Mouse (Mus musculus) hindbrain, embryonic 16.5 days (tissue): ENCODE measurements at regions not wholly inside any gene's neighbourhood (a gene's known extent, or its start where the extent isn't known, plus 50 kb on each side); places are given as distances from the start of the nearest gene placed in this dataset.
A peak's percentile ranks its signal among the peaks of the same experiment; 100 is the strongest.

Experiments used
- ATAC-seq: fragments of 200-750 bp; cut with Nextera tagmentation; 2 replicates; pipeline ENCODE4 v1.8.0; 2017; ENCODE audit warnings: moderate TSS enrichment, moderate library complexity
- H3K27ac ChIP-seq: fragments of 300-500 bp; sonication (generic); 2 replicates; pipeline ENCODE4 v1.5.1; 2014; ENCODE audit warnings: low read depth, mild to moderate bottlenecking, control low read depth, low read length, moderate library complexity
- H3K27me3 ChIP-seq: fragments of 300-500 bp; sonication (generic); replicated peaks from 2 replicates; pipeline ENCODE4 v1.6.1; 2014; ENCODE audit warnings: low read length; ENCODE audit not compliant: control insufficient read depth, insufficient read depth
- H3K36me3 ChIP-seq: fragments of 300-500 bp; sonication (generic); 2 replicates; pipeline ENCODE4 v1.6.1; 2014; ENCODE audit warnings: mild to moderate bottlenecking, low read length, moderate library complexity, mixed read lengths; ENCODE audit not compliant: control insufficient read depth, insufficient read depth
- H3K4me1 ChIP-seq: fragments of 300-500 bp; sonication (generic); 2 replicates; pipeline ENCODE4 v1.6.1; 2014; ENCODE audit warnings: low read depth, low read length; ENCODE audit not compliant: control insufficient read depth, insufficient read depth
- H3K4me2 ChIP-seq: fragments of 300-500 bp; sonication (generic); 2 replicates; pipeline ENCODE4 v1.6.1; 2014; ENCODE audit warnings: mild to moderate bottlenecking, low read length, control low read depth, moderate library complexity
- H3K4me3 ChIP-seq: fragments of 300-500 bp; sonication (generic); 2 replicates; pipeline ENCODE4 v1.5.1; 2014; ENCODE audit warnings: mild to moderate bottlenecking, low read length, control low read depth, moderate library complexity
- H3K9ac ChIP-seq: fragments of 300-500 bp; sonication (generic); 2 replicates; pipeline ENCODE4 v1.6.1; 2014; ENCODE audit warnings: low read depth, mild to moderate bottlenecking, control low read depth, low read length, moderate library complexity
- H3K9me3 ChIP-seq: fragments of 300-500 bp; sonication (generic); 2 replicates; pipeline ENCODE4 v1.6.1; 2014; ENCODE audit warnings: mild to moderate bottlenecking, low read length, moderate library complexity; ENCODE audit not compliant: control insufficient read depth
- WGBS: fragments of 180-500 bp; shearing (Covaris S2); extraction: QIAGEN DNeasy Blood & Tissue Kit; methylation state at CpG from one replicate; pipeline ENCODE4 v1.1.7; 2014; 5-methylcytosine and 5-hydroxymethylcytosine counted together

DNA sequence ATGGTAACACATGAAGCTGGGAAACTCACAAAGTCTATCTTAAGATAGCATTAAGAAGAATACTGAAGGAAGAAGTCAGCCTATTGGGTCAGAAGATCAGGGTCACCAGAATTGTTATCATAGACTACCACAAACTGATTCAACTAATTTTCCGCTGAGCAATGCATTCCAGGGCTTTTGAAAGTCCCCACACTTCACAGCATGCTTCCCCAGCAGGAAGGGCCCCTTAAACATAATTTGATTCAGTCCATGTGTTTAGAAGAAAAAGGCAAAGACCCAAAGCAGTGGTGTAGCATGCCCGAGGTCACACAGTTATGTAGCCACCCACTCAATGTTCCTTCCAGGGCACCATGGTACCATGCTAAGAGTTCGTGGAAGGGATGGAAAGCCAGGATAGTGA lies 315.3 kb downstream of the Sorl1 start:
- Histone ChIP-seq H3K27ac (no peak overlapping the region), H3K9ac (no peak overlapping the region), H3K36me3 (no peaks in the 10 kb centered on the region), H3K4me2 (no peak overlapping the region), H3K4me1 (peaks cover 13% of the 10 kb centered on the region), H3K27me3 (no peaks in the 10 kb centered on the region), H3K9me3 (no peaks in the 10 kb centered on the region), H3K4me3 (no peak overlapping the region)
- 45% methylated on average over 3 of the region's 3 CpGs for WGBS
- no peak for ATAC-seq

DNA sequence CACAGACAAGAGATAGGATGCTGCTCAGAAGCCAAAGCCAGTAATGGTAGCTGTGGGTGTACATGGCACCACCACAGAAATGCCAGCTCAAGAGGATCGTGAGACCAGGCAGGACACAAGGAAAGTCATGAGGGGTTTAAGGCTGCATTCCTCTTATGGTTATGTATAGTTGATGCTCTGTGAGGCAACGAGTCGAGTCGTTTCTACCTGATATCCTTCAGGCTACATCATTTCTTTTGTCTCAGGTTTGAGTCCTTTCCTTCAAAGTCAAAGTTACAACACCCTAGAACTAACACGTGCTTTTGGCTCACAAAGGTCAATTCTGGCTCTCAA lies 317.8 kb downstream of the Sorl1 start:
- no peak for ATAC-seq
- Histone ChIP-seq H3K27ac (no peak overlapping the region), H3K9ac (no peak overlapping the region), H3K4me3 (no peak overlapping the region), H3K9me3 (no peaks in the 10 kb centered on the region), H3K4me2 (no peak overlapping the region), H3K36me3 (no peaks in the 10 kb centered on the region), H3K27me3 (no peaks in the 10 kb centered on the region), H3K4me1 (peaks cover 13% of the 10 kb centered on the region)
- 92% methylated on average over 5 of the region's 5 CpGs for WGBS

DNA sequence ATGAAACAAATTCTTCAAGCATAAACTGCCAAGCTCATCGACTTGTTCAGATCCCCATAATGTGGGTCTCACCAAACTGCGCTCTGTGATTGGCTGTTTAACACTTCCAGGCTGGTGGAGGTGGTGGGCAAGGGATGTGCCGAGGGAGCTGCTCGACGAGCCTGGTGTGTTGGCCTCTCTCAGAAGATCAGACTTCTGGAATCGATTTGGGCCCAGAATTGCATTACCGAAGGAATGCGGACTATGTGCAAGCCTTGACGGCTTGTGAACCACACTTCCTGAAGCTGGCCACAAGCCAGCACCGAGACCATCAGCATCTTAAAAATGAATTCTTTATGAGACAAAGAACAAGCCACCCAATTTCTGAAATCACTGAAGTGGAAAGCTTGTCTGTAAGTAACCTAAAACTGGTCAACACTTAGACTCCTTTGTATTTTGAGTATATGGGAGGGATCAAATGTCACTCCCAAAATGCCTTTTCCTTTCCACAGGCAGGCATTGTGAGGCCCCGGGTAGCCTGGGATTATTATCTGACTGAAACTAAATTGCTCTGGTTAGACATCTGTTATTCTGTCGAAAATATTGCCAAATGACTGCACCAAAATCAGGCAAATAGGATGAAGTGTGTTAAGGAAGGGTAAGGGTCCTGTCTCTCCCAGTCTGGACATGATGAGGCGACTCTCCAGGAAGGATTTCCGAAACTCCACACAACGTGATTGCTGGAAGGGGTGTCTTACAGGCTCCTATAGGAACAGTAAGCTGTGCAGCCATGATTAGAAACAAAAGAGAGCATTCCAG lies 318.4 kb downstream of the Sorl1 start:
- Histone ChIP-seq H3K4me1 (peaks cover 13% of the 10 kb centered on the region), H3K9me3 (no peaks in the 10 kb centered on the region), H3K4me3 (no peak overlapping the region), H3K9ac (peak overlapping the region; percentile 33; the same call in 1 of the 2 replicates), H3K36me3 (no peaks in the 10 kb centered on the region), H3K27ac (peak overlapping the region; percentile 69), H3K27me3 (no peaks in the 10 kb centered on the region), H3K4me2 (peak overlapping the region; percentile 6; the same call in 1 of the 2 replicates)
- ATAC-seq: peak; percentile 20; the same call in 1 of the 2 replicates
- WGBS: 35% methylated on average over 15 of the region's 15 CpGs

DNA sequence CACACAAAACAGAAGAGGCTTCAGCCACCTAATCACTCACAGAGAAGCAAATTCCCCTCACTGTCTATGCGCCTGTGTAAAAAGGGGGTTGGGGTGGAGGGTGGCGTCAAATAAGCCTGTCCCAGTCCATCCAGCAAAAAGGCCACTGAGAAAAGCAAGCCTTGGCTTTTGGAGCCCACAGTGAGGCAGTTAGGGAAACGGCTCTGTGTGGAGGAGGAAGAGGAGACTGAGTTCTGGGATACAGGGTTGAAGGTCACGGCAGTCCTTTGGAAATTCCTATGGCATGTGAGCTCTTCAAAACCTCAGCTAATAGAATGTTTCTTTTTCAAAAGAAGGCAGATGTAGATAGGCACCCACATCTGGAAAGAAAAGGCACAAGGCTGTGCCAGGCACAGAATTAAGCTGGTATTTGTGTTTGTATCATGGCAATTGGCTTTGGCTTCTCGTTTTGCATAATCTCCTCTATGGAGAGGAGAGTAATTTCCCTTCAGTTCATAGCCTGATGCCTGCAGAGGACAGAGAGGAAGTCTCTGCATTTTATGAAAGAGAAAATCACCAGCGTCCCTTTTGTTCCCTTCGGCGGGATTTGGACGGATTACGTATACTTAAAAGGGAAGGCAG lies 319.3 kb downstream of the Sorl1 start:
- WGBS: 22% methylated on average over 10 of the region's 10 CpGs
- Histone ChIP-seq H3K4me3 (no peak overlapping the region), H3K36me3 (no peaks in the 10 kb centered on the region), H3K27me3 (no peaks in the 10 kb centered on the region), H3K4me1 (peaks cover 13% of the 10 kb centered on the region), H3K4me2 (no peak overlapping the region; the same call in 1 of the 2 replicates), H3K9ac (no peak overlapping the region), H3K27ac (peak overlapping the region; percentile 69), H3K9me3 (no peaks in the 10 kb centered on the region)
- ATAC-seq: no peak

DNA sequence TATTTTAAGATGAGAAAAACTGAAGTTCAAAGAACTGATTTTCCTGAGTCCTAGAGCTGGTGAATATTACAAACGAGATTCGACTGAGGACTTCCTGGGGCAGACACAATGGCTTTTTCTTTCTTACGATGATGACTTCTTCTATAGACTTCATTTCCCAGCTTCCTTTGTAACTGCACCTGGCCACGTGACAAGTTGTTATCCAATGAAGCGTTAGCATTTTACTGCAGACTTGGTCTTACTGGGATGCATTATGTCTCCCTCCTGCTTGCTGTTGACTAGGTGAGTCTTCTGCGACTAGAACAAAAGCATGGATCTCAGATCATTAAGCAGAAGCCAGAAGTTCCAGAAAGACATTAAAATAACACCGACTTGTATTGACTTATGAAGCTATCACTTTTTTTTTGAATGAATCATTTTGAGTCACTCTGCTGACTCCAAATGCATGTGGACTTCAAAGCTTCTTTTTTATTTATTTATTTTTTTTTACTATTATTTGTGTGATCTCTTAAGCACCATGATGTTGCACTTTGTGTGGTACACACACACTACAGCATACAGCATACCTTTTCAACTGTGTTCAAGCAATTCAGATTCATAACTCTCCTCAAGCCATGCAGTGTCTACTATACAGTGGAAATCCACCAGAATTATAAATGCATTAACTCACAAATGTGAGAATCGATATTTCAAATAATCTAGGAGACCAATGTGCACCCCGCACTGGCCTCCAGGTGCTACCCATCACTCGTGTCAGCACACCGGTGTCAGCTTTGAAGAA lies 320.2 kb downstream of the Sorl1 start:
- Histone ChIP-seq H3K27ac (peak overlapping the region; percentile 69), H3K9me3 (no peaks in the 10 kb centered on the region), H3K27me3 (no peaks in the 10 kb centered on the region), H3K36me3 (no peaks in the 10 kb centered on the region), H3K4me3 (no peak overlapping the region), H3K4me1 (peaks cover 13% of the 10 kb centered on the region), H3K9ac (no peak overlapping the region), H3K4me2 (no peak overlapping the region)
- ATAC-seq: peak; percentile 80
- 59% methylated on average over 11 of the region's 11 CpGs for WGBS

DNA sequence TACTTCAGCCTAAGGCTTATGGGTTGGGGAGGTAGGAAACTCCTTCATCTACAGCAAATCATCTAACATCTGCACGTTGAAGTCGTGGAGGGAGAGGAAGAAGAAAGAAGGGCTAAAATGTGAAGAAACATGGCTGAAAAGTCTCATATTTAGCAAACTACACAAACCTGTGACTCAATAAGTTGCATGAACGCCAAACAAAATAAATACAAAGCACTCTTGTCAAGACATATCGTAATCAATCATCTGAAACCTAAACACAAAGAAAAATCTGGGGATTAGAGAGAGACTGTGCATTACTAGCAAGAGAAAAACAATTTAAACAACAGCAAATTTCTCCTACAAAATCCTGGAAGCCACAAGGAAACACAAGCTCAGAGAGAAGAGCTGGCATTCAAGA lies 322.7 kb downstream of the Sorl1 start:
- Histone ChIP-seq H3K36me3 (no peaks in the 10 kb centered on the region), H3K27ac (no peak overlapping the region), H3K27me3 (no peaks in the 10 kb centered on the region), H3K4me3 (no peak overlapping the region), H3K4me2 (no peak overlapping the region), H3K9me3 (no peaks in the 10 kb centered on the region), H3K9ac (no peak overlapping the region), H3K4me1 (peaks cover 13% of the 10 kb centered on the region)
- WGBS: 90% methylated on average over 4 of the region's 4 CpGs
- ATAC-seq: no peak

DNA sequence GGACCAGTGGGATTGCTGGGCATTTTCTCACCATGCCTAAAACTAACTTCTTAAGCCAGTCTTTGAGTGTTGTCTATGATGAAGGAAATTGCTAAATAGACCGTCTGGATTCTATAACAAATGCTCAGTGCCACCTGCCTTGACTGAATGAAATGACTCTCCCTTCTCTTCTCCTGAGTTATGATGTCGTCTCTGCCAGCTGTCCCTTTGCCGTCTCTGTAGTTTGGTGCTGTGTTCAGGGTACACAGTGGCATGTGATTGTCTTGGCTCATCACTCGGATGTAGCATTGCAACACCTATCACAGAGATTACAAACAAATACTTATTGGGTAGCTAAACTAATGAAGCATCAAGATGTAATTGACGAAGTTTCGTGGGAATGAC lies 331.3 kb downstream of the Sorl1 start:
- ATAC-seq: no peak
- Histone ChIP-seq H3K27me3 (no peaks in the 10 kb centered on the region), H3K9ac (no peak overlapping the region), H3K4me3 (no peak overlapping the region), H3K4me2 (no peak overlapping the region), H3K9me3 (no peaks in the 10 kb centered on the region), H3K4me1 (no peaks in the 10 kb centered on the region; the same call in 1 of the 2 replicates), H3K36me3 (no peaks in the 10 kb centered on the region), H3K27ac (no peak overlapping the region)
- WGBS: 58% methylated on average over 6 of the region's 6 CpGs

DNA sequence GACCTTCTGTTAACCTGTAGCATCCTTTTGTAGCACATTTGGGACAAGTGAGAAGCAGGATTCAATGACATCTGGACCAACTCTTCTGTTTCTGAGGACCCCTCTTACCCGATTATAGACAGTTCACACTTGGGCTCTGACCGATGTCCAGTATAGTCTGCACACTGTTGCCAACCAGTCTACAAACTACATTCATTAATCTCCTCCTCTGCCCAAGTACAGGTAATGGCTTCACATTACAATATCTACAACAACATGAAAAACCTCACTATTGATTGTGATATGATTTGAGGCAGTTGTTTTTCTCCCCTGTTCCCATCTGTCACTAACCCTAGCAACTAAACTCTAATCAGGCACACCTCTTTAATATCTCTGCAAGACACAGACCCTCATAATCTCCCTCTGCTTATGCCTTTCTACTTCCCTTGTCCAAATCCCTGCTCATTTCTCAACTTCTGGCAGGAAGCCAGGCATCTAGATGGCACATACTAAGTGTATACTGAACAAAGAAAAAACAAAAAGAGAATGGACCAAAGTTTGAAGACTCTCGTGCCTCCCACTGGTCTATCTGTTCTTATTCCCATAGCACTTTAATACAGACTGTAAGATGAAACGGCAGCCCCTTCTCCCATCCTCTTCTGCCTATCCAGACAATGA lies 331.8 kb downstream of the Sorl1 start:
- no peak overlapping the region for H3K4me3 ChIP-seq
- no peak overlapping the region for H3K27ac ChIP-seq
- H3K4me1 ChIP-seq: no peaks in the 10 kb centered on the region; the same call in 1 of the 2 replicates
- H3K36me3 ChIP-seq: no peaks in the 10 kb centered on the region
- no peak overlapping the region for H3K9ac ChIP-seq
- H3K4me2 ChIP-seq: no peak overlapping the region
- H3K9me3 ChIP-seq: no peaks in the 10 kb centered on the region
- 62% methylated on average over 4 of the region's 4 CpGs for WGBS
- ATAC-seq: no peak
- H3K27me3 ChIP-seq: no peaks in the 10 kb centered on the region
